Mouse (Mus musculus) kidney, adult 8-10 months (tissue): ENCODE measurements around the gene Nav1.
A peak's percentile ranks its signal among the peaks of the same experiment; 100 is the strongest.
"Not testable (repeated sequence)": the region's sequence is repeated elsewhere in the genome, so short reads cannot be mapped to it uniquely, and the experiment has no call there.

Experiments used
- DNase-seq, 2 experiments: peaks; one replicate each; pipeline ENCODE4 v3.0.0; 2022

The Nav1 gene

DNA sequence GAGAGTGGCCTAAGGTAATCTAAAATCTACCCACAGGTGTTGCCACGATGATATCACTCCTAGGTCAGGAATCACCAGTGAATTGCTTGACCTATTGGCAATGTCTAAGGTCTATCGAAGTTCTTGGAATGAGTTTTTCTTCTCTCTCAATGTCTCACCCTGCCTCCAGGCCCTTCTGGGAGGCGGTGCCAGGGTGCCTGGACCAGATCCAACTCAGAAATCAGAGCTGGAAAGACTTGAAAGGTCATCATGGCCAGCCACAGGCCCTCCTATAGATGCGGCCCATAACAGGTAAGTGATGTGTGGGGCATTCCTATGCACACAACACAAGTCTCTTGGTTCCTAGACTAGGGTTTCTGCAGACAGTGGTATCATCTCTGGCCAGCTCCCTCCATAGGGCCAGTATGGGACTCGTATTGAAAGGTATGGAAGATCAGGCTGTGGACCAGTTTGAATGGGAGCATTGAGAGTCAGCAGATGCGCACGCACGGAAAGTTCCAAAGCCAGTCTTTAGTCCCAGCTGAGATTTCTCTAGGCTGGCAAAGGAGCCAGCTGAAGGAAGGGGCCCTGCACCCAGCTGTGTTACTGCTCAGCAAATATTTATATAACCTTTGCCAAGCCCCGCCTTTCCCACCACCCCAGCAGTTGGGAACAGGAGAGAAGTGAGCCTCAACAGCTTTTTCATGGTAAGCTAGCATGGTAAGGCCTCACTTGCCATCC, 92.0 kb downstream of the Nav1 start:
- DNase-seq = no peak

DNA sequence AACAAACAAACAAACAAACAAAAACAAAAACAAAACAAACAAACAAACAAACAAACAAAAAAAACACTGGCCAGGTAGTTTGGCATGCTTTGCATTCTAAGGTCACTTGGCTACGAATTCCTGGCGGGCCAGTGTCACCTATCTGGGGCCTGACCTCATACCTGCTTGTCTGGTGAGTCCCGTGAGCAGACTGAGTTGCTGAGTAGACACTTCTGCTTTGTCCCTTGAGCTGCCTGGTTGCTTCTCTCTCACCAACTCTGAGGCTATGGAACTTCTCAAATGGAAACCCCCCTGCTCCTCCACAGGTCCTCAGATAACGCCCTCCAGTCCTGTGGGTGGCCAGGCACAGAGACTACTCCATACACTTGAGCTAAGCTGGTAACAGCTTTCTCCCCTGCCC, 93.0 kb downstream of the Nav1 start:
- no peak for DNase-seq

DNA sequence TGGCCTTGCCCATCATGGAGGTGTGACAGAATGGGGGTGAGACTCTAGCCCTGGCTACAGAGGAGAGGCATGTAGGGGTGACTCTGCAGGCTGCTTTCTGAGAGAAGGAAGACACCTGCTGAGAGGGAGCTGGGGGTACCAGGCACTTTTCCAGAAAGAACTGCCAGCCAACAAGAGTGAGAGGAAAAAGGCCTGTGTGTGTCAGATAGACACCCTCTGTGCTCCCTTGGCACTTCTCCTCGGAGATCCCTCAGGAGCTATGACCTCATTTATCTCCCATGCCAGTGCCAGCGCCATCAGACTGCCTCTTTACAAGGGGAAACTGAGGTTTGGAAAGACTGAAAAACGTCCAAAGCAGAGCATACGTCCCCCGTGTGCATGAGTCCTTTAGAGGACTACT, 93.6 kb downstream of the Nav1 start:
- no peak for DNase-seq

DNA sequence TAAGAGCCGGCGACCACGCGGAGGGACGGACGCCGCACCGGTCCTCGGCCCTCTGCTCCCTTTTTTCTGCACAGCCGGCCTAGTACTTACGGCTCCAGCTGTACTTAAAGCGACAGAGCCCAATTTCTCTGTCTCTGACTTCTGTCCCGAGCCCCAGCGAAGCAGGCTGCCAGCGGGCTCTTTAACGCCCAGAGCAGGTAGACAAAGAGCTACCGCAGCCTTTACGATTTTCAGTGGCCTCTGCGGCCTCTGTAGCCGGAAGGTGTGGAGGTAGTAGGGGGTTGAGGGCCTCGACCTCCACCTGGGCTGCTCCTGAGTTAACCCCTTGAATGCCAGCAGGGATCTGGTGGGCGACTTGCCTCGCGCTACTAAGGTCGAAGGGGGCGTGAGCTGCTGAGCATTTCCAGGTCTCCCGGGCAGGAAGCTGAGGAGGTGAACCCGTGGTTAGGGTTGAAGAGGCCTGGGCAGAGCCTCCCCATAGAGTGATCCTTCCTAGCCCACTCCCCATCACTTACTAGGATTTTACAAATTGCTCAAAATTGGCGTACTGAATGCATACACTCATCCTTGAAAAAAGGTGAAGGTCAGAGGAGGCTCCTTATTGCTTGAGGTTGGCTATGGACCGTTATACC, 96.6 kb downstream of the Nav1 start:
- peak; percentile 45 to 62 for DNase-seq

DNA sequence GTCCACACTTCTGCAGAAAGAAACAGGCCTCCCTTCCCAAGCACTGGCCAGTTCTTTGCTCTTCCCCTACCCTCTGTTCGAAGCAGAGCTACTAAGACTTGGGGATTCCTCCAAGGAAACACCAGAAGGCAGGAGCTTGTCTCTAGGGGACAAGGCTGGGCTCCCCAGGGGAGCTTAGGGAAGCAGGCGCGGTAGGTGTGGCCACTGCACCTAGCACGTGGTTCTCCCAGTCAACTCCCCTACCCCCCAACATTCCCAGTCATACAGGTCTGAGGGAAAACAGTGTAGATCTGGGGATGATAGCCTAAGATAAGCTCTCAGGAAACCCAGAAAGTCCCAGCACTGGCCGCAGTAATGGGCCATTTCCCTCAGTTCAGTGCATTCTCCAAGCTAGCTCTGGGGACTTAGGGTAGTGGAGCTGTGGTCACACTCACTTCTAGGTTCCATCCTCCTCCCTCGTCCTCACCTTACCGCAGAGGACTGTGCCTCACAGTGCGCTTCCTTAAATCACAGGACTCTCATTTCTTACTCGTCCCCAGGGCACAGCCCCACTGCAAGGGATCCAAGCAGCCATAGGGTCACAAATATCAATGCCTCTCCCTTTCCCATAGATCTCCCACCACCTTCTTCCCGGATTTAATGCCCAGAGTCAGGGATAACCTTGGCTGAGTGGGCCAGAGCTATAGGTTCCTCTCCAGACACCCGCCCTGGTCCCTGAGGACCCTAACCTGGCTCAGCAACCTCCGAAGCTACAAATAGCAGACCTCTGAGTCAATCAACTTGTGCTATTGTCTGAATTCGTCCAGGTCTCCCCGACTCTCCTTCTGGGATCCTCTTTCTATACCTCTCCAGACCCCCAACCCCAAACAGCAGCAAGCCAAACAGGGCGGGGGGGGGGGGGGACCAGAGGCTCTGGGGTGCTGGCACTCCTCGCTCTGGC, 97.7 kb downstream of the Nav1 start:
- DNase-seq = no peak

DNA sequence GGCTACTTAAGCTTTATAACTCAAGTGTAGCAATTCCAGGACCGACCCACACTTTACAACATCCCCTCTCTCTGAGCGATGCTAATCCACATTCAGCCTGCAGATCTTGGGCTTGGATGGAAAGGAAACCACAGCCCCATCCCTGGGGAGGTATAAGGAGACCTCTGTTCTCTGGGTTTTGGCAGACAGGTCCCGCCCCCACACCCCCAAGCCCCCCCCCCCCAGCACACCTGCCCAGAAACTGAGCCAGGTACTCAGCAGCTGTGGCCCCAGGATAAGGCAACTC, 98.8 kb downstream of the Nav1 start:
- DNase-seq = no peak

DNA sequence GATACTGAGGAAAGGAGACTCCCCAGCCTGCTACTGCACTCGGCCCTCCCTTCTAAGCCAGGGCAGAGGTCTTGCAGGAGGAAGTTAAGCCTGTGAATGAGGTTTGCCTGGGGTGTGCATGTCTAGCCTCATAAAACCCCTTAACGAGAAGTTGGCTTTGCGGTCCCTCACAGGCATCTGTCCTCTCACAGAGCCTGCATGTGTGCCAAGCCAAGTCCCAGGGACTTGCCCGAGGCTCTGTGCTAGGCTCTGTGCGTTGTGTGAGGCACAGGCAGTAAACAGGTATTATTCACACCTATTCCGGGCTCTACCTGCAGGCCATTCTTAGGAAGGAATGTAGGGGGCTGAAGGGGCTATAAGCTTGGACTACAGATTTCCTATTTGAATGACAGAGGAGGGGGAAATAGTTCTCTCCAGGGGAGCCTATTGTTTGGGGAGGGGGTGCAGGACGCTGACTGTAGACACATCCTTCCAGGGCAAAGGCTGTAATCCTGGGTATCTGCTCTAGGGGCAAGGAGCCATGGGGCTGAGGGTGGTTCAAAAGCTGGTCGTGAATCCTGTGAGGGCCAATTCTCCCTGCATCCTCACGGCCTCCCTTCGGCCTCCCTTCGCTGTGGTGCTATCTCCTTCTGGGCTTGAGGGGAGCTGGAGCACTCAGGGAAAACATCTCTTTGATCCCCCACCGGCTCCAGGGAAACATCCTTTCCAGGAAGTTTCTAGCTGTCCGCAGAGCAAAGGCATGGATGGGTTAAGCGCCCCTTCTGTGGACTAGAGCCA, 99.3 kb downstream of the Nav1 start:
- no peak for DNase-seq

DNA sequence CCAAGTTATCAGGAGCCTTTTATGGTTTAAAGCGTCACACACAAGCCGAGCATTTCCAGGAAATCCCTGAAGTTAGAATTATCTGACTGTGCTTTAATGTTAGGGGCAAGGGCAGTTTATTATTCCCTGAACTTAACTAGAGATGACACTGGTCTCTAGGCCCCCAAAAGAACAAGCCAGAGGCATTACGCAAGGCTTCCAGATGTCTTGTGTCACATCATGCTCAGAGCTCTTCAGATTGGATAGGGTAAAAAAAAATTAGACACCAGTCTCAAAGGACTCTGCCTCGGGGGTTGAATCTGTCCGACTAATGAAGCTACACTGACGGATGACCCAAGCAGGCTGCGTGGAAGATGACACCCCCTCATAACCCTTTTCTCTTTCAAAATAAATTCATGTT, 101.6 kb downstream of the Nav1 start:
- DNase-seq = no peak

DNA sequence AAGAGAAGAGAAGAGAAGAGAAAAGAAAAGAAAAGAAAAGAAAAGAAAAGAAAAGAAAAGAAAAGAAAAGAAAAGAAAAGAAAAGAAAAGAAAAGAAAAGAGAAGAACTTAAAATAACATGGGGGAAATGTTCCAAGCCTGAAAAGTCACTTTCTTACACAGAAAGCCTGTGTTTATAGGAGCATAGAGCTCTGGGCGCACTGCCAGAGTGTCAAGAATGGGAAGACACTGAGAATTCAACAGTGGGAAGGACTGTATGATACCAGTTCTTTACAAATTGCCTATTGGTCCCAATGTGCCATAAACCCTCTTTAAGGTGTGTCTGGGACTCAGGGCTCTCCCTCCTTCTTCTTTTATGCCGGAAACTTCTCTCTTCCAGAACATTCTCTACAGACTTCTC, 103.7 kb downstream of the Nav1 start:
- no peak for DNase-seq

DNA sequence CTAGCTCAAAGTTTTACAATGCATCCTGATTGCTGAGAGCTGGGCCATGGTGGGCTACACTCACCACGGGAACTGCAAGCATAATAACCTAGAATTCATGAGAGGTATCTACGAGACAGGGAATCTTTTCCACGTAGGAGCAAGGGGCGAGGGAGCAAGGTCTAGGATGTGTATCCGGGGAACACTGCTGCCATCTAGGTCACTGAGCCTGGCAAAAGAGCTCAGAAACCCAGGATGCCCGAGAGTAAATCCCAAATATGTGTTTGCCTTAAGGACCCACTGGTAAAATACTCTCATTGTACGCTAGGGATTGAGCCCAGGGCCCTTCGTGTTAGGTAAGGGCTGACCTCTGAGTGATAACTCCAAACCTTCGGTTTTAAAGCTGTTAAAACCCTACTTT, 104.3 kb downstream of the Nav1 start:
- DNase-seq = no peak

DNA sequence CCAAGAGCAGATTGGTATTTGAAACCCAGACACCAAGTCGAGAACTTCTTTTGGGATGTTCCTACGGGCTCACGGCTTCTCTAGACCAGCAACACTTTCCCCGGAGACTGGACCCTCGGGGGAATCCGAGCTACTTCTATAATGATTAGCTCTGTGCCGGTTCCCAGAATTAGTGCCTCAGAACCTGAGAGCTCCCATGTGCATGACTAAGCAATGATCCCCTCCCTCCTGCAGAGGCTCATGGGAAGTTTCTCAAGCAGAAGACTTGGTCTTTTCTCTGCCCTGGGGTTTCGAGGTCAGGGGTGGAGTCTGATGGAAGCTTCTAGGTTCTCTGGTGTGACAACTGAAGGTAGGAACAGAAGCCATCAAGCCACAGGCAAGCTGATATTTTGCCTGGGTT, 105.0 kb downstream of the Nav1 start:
- DNase-seq = no peak

DNA sequence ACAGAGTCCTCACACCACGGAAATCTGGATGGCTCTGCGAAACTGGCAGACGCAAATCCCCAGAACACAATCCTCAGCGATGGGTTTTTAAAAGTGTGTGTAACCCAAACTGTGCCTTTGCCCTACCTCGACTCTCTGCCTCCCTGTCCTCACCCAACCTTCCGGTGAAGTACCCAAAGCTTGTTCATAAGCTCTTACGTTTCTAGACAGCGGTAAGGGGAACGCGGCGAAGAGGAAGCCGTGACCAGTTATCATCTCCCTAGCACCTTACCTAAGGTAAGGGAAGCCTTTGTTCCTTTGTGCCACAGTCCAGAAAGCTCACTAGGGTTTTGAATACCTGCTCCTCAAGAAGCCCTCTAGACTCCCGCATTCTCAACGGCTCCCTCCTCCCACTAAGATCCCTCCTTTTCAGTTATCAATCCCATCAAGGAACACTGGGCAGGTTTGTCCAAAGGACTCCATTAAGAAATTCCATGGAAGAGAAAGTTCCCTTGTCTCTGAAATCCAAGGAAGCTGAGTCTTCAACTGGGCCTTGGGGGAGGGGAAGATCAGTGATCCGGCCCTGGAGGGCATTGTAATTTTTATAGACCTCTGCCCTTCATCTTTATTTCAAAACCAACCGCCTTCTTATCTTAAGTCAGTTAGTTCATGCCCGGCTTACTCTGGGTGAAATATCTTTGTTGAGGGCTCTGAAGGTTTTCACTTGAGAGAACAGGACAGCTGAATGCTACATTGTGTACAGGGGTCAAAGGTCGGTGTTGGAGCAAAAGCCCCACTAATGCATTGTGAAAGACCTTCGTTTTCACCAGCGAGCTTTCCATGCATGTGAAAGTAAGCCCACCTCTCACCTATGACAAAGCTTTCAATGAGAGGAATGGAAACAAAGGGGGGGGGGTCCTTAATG, 108.4 kb downstream of the Nav1 start:
- no peak for DNase-seq

DNA sequence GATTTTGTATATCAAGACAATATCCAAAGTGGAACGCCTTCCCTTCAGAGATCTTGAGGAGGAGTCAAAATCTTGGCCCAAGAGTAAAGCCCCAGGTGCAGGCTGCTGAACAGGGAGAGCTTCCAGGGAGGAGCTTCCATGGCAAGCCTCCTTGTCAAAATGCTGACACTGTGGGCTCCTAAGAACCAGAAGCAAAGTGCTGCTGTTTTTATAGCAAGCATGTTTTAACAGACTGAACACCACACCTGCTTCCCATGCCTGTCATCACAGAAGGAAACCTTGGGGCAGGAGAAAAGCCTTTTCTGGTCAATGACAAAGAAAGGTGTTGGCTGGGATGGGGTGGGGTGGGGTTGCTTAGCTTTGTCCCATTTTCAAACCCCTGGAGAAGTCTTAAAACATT, 112.0 kb downstream of the Nav1 start:
- no peak for DNase-seq

DNA sequence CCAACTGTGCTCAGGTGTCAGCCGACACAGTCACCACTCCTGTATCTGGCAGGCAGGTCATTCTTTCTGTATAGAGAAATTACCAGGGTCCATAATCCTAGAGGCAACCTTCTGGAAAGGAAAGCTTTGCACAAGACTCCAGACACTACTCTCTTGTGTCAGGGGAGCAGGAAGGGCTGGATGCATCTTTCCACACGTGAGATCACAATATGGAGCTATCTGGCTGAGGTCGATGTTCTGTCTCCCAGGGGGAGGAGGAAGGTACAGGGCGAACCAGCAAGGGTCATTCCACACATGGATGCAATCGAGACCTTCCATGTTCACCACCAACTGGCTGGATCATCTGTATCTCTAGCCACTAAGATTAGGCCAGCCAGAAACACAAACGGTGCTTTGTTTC, 113.2 kb downstream of the Nav1 start:
- no peak for DNase-seq

DNA sequence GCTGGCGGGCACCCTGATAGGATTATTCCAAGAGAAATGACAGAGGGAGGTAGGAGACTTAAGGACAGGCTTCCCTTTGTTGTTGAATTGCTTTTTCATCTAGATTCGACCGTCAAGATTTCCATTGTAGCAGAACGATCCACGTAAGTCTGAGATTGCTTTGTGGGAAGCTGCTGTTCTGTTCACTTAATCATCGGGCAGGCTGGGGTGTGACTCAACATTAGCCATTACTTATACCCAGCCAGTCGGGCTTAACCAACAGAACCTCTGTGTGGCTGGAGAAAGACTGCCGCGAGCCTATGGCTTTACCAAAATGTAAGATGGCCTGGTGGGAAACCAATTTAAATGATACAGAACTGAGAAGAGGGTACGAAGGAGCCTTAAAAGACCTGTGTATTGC, 114.7 kb downstream of the Nav1 start:
- no peak for DNase-seq

DNA sequence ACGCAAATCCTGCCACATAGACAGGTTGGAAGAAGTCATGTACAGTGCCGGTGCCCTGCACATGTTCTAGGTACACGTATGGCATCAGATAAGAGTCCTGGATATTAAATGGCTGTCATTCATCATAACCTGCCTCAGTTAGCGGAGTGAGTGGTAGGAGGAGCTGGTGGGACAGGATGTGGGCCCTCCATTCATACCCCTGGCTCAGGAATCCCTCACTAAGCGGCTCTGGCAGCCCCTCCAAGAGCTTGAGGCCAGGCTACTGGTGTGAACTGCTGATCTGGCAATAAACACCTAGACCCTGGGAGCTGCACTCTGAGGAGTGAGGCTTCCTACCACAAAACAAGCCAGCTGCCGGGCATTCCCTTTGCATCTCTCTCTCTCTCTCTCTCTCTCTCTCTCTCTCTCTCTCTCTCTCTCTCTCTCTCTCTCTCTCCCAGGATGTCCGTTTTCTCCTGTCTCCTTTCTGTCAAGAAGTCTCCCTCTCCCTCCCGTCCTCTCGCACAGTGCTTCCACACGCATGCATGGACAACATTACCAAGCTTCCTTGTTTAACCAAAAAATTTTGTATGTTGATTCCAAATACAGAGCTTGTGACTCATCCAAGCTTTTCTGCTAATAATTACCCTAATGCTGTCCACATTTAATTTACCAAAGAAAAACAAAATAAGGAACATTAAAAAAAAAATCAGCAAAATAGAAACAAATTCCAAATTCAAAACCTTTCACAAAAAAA, 116.0 kb downstream of the Nav1 start:
- no peak for DNase-seq

DNA sequence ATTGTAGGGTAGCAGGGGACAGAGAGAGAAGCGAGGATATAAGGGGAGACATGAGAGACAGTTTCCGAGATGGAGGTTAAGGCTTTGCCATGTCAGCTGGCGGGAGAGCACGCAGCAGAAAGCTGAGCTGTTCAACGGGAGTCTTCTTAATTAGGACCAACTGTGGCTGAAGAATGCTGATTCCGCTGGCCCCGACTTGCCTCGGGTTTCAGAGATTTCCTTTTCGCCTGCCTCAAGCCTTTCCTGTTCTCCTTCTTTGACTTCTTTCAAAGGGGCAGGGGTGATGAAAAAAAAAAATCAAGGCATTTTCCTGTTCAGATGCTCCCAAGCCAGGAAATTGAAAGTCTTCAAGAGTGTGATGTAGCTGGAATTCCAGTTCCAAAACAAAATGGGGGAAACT, 118.2 kb downstream of the Nav1 start:
- no peak for DNase-seq

DNA sequence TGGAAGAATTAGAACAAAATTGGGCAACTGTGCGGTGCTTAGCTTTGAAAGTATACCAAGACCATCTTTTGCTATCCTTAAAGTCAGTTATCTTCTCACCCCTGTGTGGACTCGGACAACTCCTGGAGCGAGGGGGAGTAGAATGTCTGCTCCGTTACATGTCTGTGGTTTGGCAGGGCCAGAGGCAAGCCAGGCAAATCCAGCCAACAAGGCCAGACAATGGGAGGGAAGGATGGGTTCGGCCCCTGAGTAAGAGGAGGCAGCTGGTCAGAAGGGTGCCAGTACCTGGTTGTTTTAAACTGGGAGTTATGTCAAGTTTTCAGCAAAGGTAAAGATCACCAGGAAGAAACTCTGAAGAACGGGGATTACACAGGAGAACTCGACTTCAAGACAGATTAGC, 121.9 kb downstream of the Nav1 start:
- DNase-seq = no peak

DNA sequence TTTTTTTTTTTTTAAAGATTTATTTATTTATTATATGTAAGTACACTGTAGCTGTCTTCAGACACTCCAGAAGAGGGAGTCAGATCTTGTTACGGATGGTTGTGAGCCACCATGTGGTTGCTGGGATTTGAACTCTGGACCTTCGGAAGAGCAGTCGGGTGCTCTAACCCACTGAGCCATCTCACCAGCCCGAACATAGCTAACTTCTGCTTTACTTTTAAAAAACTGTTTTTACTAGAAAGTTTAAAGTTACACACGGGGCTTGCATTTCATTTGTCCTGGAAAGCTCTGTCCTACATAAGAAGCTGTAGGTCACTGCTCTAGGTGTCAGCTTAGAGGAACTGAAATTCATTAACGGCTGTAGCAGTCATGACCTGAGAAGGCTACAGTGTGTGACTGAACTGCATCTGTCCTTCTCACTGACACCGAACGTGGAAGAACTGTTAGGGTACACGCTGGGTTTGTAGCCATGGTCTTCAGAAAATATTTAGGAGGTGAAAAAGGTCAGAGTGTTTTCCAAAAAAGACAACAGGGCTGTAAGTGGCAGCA, 122.5 kb downstream of the Nav1 start:
- not testable (repeated sequence) for DNase-seq

DNA sequence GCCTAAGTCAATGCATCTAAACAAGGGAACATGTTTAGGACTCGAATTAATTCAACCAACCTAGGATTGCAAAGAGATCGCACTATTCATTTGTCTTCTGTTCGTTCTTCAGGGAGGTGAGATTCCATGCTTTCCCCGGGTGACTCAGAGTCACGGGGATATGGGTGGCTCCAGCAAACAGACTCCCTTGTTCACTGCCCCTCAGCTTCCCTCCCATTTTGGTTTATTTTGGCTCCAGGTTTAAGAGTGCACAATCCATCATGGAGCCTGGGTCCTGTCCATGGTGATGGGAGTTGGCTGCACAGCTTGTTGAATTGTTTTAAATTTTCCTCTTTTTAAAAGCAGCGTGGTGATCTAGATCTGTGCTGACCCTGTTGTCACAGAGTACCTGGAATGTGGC, 123.1 kb downstream of the Nav1 start:
- no peak for DNase-seq

DNA sequence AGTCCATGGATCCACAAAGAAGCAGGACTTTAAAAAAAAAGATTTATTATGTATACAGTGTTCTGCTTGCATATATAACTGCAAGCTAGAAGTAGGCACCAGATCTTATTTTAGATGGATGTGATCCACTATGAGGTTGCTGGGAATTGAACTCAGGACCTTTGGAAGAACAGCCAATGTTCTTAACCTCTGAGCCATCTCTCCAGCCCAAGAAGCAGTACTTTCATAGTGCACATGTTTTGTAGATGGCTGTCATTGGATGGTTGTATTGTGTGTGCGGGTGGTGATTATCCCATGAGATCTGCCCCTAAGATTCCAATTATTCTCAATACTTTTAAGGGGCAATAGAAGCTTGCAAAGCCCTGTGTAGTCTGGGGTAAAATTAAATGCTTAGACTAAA, 124.4 kb downstream of the Nav1 start:
- DNase-seq = no peak
